Mouse (Mus musculus): Measurements from ENCODE around the gene Ubp1.

The Ubp1 gene

GRCm38 (mm10) chr9:113969399-113969798, 38.7 kb downstream of the Ubp1 start:
- DNase-seq (ENCODE audit: low read depth, low spot score) = no peak

GRCm38 (mm10) chr9:113970041-113970440, 39.3 kb downstream of the Ubp1 start:
- no peak for DNase-seq (ENCODE audit: low read depth, low spot score)

- DNase-seq (ENCODE audit: low read depth, low spot score) = no peak
These were observed 40.9 kb downstream of the Ubp1 start for GRCm38 (mm10) chr9:113971615-113972014.

GRCm38 (mm10) chr9:113973857-113974256, 43.1 kb downstream of the Ubp1 start:
- no peak for DNase-seq (ENCODE audit: low read depth, low spot score)

GRCm38 (mm10) chr9:113974945-113975344, 44.2 kb downstream of the Ubp1 start:
- no peak for DNase-seq (ENCODE audit: low read depth, low spot score)

- no peak for DNase-seq (ENCODE audit: low read depth, low spot score)
These were observed 44.7 kb downstream of the Ubp1 start for GRCm38 (mm10) chr9:113975442-113975841.

- no peak for DNase-seq (ENCODE audit: low read depth, low spot score)
These were observed 45.5 kb downstream of the Ubp1 start for GRCm38 (mm10) chr9:113976264-113976663.

- no peak for DNase-seq (ENCODE audit: low read depth, low spot score)
These were observed 46.6 kb downstream of the Ubp1 start for GRCm38 (mm10) chr9:113977225-113977840.

GRCm38 (mm10) chr9:113978656-113979055, 47.9 kb downstream of the Ubp1 start:
- DNase-seq (ENCODE audit: low read depth, low spot score) = no peak

- no peak for DNase-seq (ENCODE audit: low read depth, low spot score)
These were observed 48.6 kb downstream of the Ubp1 start for GRCm38 (mm10) chr9:113979356-113979755.

- no peak for DNase-seq (ENCODE audit: low read depth, low spot score)
These were observed 50.6 kb downstream of the Ubp1 start for GRCm38 (mm10) chr9:113981099-113981880.

GRCm38 (mm10) chr9:113982451-113982850, 51.7 kb downstream of the Ubp1 start:
- no peak for DNase-seq (ENCODE audit: low read depth, low spot score)

GRCm38 (mm10) chr9:113982883-113983670, 52.3 kb downstream of the Ubp1 start:
- DNase-seq (ENCODE audit: low read depth, low spot score) = no peak

- DNase-seq (ENCODE audit: low read depth, low spot score) = no peak
These were observed 54.3 kb downstream of the Ubp1 start for GRCm38 (mm10) chr9:113984946-113985620.

- peak; percentile 87 for DNase-seq (ENCODE audit: low read depth, low spot score)
These were observed 60.0 kb downstream of the Ubp1 start for GRCm38 (mm10) chr9:113990547-113991248.

- no peak for DNase-seq (ENCODE audit: low read depth, low spot score)
These were observed 62.1 kb downstream of the Ubp1 start for GRCm38 (mm10) chr9:113992810-113993209.

- DNase-seq (ENCODE audit: low read depth, low spot score) = no peak
These were observed 67.6 kb downstream of the Ubp1 start for GRCm38 (mm10) chr9:113998311-113998710.

GRCm38 (mm10) chr9:114006801-114007200, 76.1 kb downstream of the Ubp1 start:
- no peak for DNase-seq (ENCODE audit: low read depth, low spot score)

- DNase-seq (ENCODE audit: low read depth, low spot score) = no peak
These were observed 77.2 kb downstream of the Ubp1 start for GRCm38 (mm10) chr9:114007850-114008350.

- DNase-seq (ENCODE audit: low read depth, low spot score) = no peak
These were observed 78.8 kb downstream of the Ubp1 start for GRCm38 (mm10) chr9:114009526-114009925.

GRCm38 (mm10) chr9:114011203-114011602, 80.5 kb downstream of the Ubp1 start:
- no peak for DNase-seq (ENCODE audit: low read depth, low spot score)
